ENCODE assay signal across 22 mouse cellular contexts in the genomic region with DNA sequence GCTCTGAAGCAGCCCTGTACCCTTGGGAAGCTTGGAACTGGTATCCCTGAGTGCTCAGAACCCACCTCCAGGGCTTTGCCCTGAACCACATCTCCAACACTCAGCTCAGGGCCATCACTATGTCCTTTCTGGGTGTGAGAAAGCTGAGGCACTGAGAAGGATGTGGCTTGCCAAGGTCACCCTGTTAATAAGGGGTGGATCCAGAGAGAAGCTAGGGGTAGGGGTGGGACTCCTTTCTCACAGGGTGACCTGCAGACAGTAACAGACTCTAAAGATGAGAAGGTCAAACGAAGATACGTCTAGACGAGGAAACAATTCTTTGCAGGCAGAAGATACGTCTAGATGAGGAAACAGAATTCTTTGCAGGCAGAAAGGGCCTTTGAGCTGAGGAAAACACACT. TPM values are rescaled to one million over a fixed set of nuclear protein-coding genes. Genes with fewer than 3 reads are reported as not detected.
DNase-seq lines count a peak whose midpoint lies in the region; ATAC-seq and TF ChIP-seq lines count a peak whose summit lies in the region.
"Had no signal": no experiment of that assay in that cellular context is flagged by ENCODE, and none has a peak within 500 bp of the region (broad histone marks: within the 10 kb centered on the region; RNA-seq: fewer than 3 reads in every experiment).

No protein-coding gene starts in this region.

- H3K27ac ChIP-seq in heart, embryonic 11.5 days (ENCODE audit: low read depth, low read length), result 0 out of 2 replicates have a peak overlapping the region, but pooled peaks have one; percentile 29
- peak overlapping the region; percentile 17; the same call in 1 of the 2 replicates for H3K27ac ChIP-seq in stomach, embryonic 16.5 days (ENCODE audit: low read length)
- H3K27ac ChIP-seq in stomach, postnatal 0 days (replicated peaks), result no peak overlapping the region
- peak overlapping the region; percentile 59 for H3K27ac ChIP-seq in ES-Bruce4 (ENCODE audit: insufficient read depth, low read length)
- H3K27ac ChIP-seq: embryonic facial prominence, embryonic 13.5 days; forebrain, embryonic 13.5 days; forebrain, embryonic 15.5 days had no signal

- H3K4me1 ChIP-seq in heart, embryonic 11.5 days (ENCODE audit: control insufficient read depth, insufficient read depth, low read length), result peaks cover 11% of the 10 kb centered on the region; the same call in 1 of the 2 replicates
- H3K4me1 ChIP-seq in stomach, embryonic 16.5 days (ENCODE audit: control insufficient read depth, insufficient read depth, low read length), result no peaks in the 10 kb centered on the region
- no peaks in the 10 kb centered on the region for H3K4me1 ChIP-seq in stomach, postnatal 0 days (replicated peaks; ENCODE audit: control insufficient read depth, insufficient read depth)
- peaks cover 4% of the 10 kb centered on the region for H3K4me1 ChIP-seq in ES-Bruce4 (ENCODE audit: control insufficient read depth, insufficient read depth, low read length)

- H3K9me3 ChIP-seq in heart, embryonic 11.5 days (replicated peaks; ENCODE audit: control insufficient read depth, low read length), result no peaks in the 10 kb centered on the region
- H3K9me3 ChIP-seq in stomach, embryonic 16.5 days (replicated peaks; ENCODE audit: control insufficient read depth, low read length), result no peaks in the 10 kb centered on the region
- H3K9me3 ChIP-seq in stomach, postnatal 0 days (ENCODE audit: control insufficient read depth, low read length), result no peaks in the 10 kb centered on the region
- H3K9me3 ChIP-seq in ES-Bruce4 (replicated peaks; ENCODE audit: control insufficient read depth, insufficient read depth, low read length, poor library complexity, severe bottlenecking), result no peaks in the 10 kb centered on the region
- H3K9me3 ChIP-seq: embryonic facial prominence, embryonic 13.5 days; forebrain, embryonic 13.5 days; forebrain, embryonic 15.5 days had no signal

- TF ChIP-seq EP300 in stomach, postnatal 0 days (optimal IDR thresholded peaks at IDR 0.05), result no peak
- TF ChIP-seq EP300 in ES-Bruce4 (IDR thresholded peaks at IDR 0.05; ENCODE audit: insufficient read depth, low read depth, low read length), result no peak

- H3K36me3 ChIP-seq in heart, embryonic 11.5 days (ENCODE audit: control insufficient read depth, insufficient read depth, low read length), result peaks cover 6% of the 10 kb centered on the region
- H3K36me3 ChIP-seq in stomach, embryonic 16.5 days (ENCODE audit: control insufficient read depth, insufficient read depth, low read length), result peaks cover 4% of the 10 kb centered on the region; the same call in 1 of the 2 replicates
- peaks cover 10% of the 10 kb centered on the region for H3K36me3 ChIP-seq in stomach, postnatal 0 days (ENCODE audit: control insufficient read depth, insufficient read depth, low read length)
- H3K36me3 ChIP-seq in ES-Bruce4 (ENCODE audit: control insufficient read depth, insufficient read depth, low read length, poor library complexity, severe bottlenecking), result no peaks in the 10 kb centered on the region
- H3K36me3 ChIP-seq: forebrain, embryonic 15.5 days had no signal

- H3K4me2 ChIP-seq in heart, embryonic 11.5 days, result no peak overlapping the region
- H3K4me2 ChIP-seq in stomach, embryonic 16.5 days (ENCODE audit: low read depth, low read length), result no peak overlapping the region
- no peak overlapping the region for H3K4me2 ChIP-seq in stomach, postnatal 0 days (replicated peaks; ENCODE audit: low read depth)
- H3K4me2 ChIP-seq: embryonic facial prominence, embryonic 13.5 days; forebrain, embryonic 13.5 days; forebrain, embryonic 15.5 days had no signal

- no peak for DNase-seq in heart, postnatal 36 days
- DNase-seq in stomach, postnatal 0 days (ENCODE audit: low spot score), result no peak
- peak; percentile 62 for DNase-seq in ZHBTc4 (ENCODE audit: low read depth, low spot score)
- DNase-seq in layer of hippocampus, adult 8-10 months (ENCODE audit: low spot score in 2 of 2), result no peak
- DNase-seq in ovary, adult 18-20 months (ENCODE audit: low spot score), result no peak
- DNase-seq: adrenal gland, adult 8-10 months; adrenal gland, postnatal 14 days; adrenal gland, postnatal 36 days; cerebellum, adult 11-12 months; cerebellum, adult 2 months; cerebellum, adult 9-10 months; cerebellum, postnatal 25 days; forebrain, postnatal 0 days had no signal

- intact Hi-C loops in heart, postnatal 36 days (cut with DNase I), result no loop called here

- no peak for ATAC-seq in heart, embryonic 11.5 days (replicated peaks; ENCODE audit: insufficient number of reproducible peaks, low FRiP score, low TSS enrichment)
- ATAC-seq in stomach, embryonic 16.5 days (ENCODE audit: insufficient read depth, low FRiP score), result no peak
- no peak for ATAC-seq in stomach, postnatal 0 days (ENCODE audit: low FRiP score, low TSS enrichment)
- ATAC-seq: forebrain, embryonic 13.5 days; forebrain, embryonic 15.5 days; forebrain, postnatal 0 days; Patski had no signal

- H3K9ac ChIP-seq in heart, embryonic 11.5 days (ENCODE audit: low read depth, low read length), result no peak overlapping the region
- H3K9ac ChIP-seq in stomach, embryonic 16.5 days (ENCODE audit: low read length), result no peak overlapping the region
- no peak overlapping the region for H3K9ac ChIP-seq in stomach, postnatal 0 days (ENCODE audit: low read length)
- H3K9ac ChIP-seq in ES-Bruce4 (ENCODE audit: low read depth, poor library complexity, severe bottlenecking), result no peak overlapping the region
- H3K9ac ChIP-seq: embryonic facial prominence, embryonic 13.5 days; forebrain, embryonic 13.5 days; forebrain, embryonic 15.5 days; forebrain, postnatal 0 days had no signal

- no peak for TF ChIP-seq POLR2A in ES-Bruce4 (IDR thresholded peaks at IDR 0.05; ENCODE audit: insufficient read depth, low read length)

- 80% methylated on average over 4 of the region's 4 CpGs for WGBS in heart, embryonic 11.5 days (ENCODE audit: insufficient replicate concordance)
- 81% methylated on average over 4 of the region's 4 CpGs for WGBS in stomach, embryonic 16.5 days
- WGBS in stomach, postnatal 0 days, result 77% methylated on average over 4 of the region's 4 CpGs

- no peak overlapping the region for H3K4me3 ChIP-seq in heart, embryonic 11.5 days (ENCODE audit: low read depth, low read length)
- no peak overlapping the region for H3K4me3 ChIP-seq in stomach, embryonic 16.5 days (replicated peaks; ENCODE audit: low read length)
- H3K4me3 ChIP-seq in stomach, postnatal 0 days (ENCODE audit: low read depth, low read length), result no peak overlapping the region
- H3K4me3 ChIP-seq in ES-Bruce4 (ENCODE audit: low read depth, low read length), result no peak overlapping the region
- H3K4me3 ChIP-seq: embryonic facial prominence, embryonic 13.5 days; forebrain, embryonic 13.5 days; forebrain, embryonic 15.5 days had no signal

- no peak for TF ChIP-seq CTCF in stomach, postnatal 0 days (IDR thresholded peaks at IDR 0.05; ENCODE audit: low read depth)
- TF ChIP-seq CTCF in ES-Bruce4 (IDR thresholded peaks at IDR 0.05; ENCODE audit: low read depth, low read length), result no peak

- H3K27me3 ChIP-seq in heart, embryonic 11.5 days (ENCODE audit: control insufficient read depth, insufficient read depth, low read length), result peaks cover 33% of the 10 kb centered on the region
- H3K27me3 ChIP-seq in stomach, embryonic 16.5 days (ENCODE audit: control insufficient read depth, insufficient read depth, low read length), result peaks cover 13% of the 10 kb centered on the region
- H3K27me3 ChIP-seq in stomach, postnatal 0 days (ENCODE audit: control insufficient read depth, insufficient read depth, low read length), result no peaks in the 10 kb centered on the region
- H3K27me3 ChIP-seq in ES-Bruce4 (ENCODE audit: control insufficient read depth, insufficient read depth, low read length, poor library complexity, severe bottlenecking), result no peaks in the 10 kb centered on the region
- H3K27me3 ChIP-seq: Patski had no signal

RNA-seq across cellular contexts. Expression of gene 4933428G20Rik, which starts 2.7 kb away (rescaled TPM):
- polyA plus RNA-seq in heart, embryonic 11.5 days (2014; fragmentation: Nextera tagmentation; extraction: Ambion mirVana), result 0.11 TPM in 1 of 2 replicates, not detected in the other
- total RNA-seq in heart, postnatal 36 days (2021), result not detected
- polyA plus RNA-seq in stomach, embryonic 16.5 days (2015; fragmentation: Nextera tagmentation; extraction: Ambion mirVana), result 0.80 and 0.90 TPM in 2 replicates
- 0.16 and 0.25 TPM in 2 replicates for polyA plus RNA-seq in stomach, postnatal 0 days (2015; fragmentation: Nextera tagmentation; extraction: Ambion mirVana)
- not detected in 2 replicates for polyA plus RNA-seq in ES-Bruce4 (2011; ENCODE audit: insufficient read depth, insufficient read length, low read depth, missing spikeins)
- total RNA-seq in layer of hippocampus, adult 8-10 months (2022), result under 1 TPM in 1 of 4 experiments, not detected in 3; 0.29 TPM
- total RNA-seq: adrenal gland, postnatal 14 days; G1E had no signal
- polyA plus RNA-seq: cerebellum, adult 2 months; embryonic facial prominence, embryonic 11.5 days; G1E had no signal
